Mouse (Mus musculus) activated CD4-positive, CD25-positive, alpha-beta regulatory T cell, adult 4 months (primary cell): Measurements from ENCODE around the gene Ppp2r5e. TPM values are rescaled to one million over a fixed set of nuclear protein-coding genes. Genes with fewer than 3 reads are reported as not detected.

Experiments
- ATAC-seq: one replicate; pipeline ENCODE4 v1.8.0; 2017
- polyA plus RNA-seq, 2 experiments: library from polyadenylated mRNA; unstranded; fragments of 100-300 nt; shearing (Covaris generic); gene quantifications; one replicate each; pipeline ENCODE4 v1.2.1; 2017

Ppp2r5e gene
- 1 to 10 TPM; 7.4 to 9.2 TPM for polyA plus RNA-seq

DNA sequence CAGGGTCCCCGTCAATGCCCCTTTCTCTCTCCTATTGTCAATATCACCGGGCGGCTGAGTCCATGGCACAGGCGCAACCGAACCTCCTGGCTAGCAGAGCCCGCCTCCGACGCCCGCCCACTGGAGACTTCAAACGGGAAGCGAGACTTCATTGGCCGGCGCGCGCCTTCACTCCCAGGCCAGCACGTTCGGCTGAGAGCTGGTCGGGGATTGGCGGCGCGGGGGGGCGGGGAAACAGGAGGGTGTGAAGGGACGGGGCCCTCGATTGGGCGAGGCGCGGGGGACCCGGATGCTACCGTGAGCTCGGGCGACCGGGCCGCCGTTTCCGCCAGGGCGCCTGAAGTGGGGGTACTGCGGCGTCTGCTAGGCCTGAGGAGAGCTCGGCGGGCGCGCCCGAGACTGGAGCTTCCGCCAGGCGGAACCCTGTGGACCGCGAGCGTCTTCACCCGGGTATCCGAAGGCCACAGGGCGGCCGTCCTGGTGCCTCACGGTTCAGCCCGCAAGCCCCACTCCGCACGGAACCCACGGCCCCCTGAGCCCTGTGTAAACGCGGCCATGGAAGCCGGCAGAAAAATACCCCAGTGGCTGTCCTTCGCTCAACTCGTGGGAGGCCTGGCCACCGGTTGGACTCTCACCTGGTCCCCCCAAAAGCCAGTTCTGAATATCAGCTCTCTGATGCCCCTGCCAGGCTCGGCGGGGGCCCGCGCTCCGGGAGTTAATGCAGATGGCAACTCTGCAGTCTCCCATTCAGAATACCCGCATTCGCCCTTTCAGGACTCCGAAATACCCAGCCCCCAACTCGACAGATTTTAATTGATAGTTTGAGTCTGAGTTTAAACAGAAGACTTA, at the start of gene Ppp2r5e:
Ppp2r5e (minus strand) TSS at position 92 of the 849 bp plus-strand sequence.
- peak; percentile 96 for ATAC-seq

GRCm38 (mm10) chr12:75645780-75646179, 49.7 kb upstream of the Ppp2r5e start:
- no peak for ATAC-seq

DNA sequence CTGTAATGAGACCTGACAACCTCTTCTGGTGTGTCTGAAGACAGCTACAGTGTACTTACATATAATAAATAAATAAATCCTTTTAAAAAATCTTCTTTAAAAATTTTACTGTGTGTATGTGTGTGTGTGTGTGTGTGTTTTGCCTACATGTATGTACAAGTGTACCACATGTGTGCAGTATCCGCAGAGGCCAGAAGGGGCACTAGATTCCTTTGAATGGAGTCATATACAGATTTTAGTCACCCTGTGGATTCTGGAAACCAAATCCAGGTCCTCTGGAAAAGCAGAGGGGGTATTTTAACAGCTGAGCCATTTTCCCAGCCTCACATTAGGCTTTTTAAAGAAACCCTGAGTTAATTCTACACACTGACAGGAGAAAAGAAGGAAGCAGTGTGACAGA, 45.7 kb upstream of the Ppp2r5e start:
- ATAC-seq: no peak

DNA sequence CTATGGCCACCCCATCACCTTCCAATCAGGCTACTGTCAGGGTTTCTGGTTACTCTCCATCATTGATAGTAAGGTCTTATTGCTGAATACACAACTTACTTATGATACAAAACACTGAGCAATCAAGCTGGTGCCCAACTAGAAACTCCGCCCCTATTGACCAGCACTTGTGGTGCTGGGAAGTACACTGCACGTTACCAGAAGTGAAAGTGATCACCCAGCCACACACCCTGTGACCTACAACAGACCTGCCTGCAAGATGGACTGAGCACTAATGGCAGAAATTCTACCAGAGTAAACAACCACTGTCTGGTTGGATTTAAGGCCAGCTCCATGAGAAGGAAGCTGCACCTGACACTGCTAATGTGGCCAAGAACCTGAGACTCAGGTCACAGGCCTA, 42.3 kb upstream of the Ppp2r5e start:
- ATAC-seq: no peak

- no peak for ATAC-seq
These were observed 41.1 kb upstream of the Ppp2r5e start for GRCm38 (mm10) chr12:75637103-75637502.

GRCm38 (mm10) chr12:75635771-75636430, 39.9 kb upstream of the Ppp2r5e start:
- no peak for ATAC-seq

DNA sequence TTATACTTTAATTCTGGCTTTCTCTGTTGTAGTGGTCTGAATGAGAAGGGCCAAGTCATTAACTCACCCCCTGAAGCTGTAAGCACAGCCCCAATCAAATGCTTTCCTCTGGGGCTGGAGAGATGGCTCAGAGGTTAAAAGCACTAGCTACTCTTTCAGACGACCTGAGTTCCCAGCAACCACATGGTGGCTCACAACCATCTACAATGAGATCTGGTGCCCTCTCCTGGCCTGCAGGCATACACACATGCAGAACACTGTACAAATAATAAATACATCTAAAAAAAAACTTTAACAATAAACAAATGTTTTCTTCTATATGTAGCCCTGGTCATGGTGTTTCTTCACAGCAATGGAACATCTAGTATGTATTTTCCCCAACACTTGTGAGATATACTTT, 33.6 kb upstream of the Ppp2r5e start:
- ATAC-seq: no peak

- no peak for ATAC-seq
These were observed 27.2 kb upstream of the Ppp2r5e start for GRCm38 (mm10) chr12:75623292-75623691.

DNA sequence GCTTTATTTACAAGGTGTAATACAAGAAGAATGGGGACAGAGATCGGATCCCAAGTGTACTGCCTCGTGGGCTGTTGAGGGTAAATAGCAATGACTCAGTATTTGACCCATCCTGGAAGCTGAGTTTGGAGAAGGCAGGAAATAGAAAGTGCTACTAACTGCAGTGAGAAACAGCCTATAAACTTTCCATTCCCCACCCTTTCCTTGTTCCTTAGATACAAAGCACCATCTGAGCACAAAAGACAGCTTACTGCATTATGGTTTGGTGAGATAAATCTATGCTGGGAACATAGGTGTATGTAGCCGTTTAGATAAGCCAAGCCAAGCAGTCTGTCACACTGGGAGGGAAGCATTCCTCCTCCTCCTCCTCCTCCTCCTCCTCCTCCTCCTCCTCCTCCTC, 26.8 kb upstream of the Ppp2r5e start:
- ATAC-seq: no peak

DNA sequence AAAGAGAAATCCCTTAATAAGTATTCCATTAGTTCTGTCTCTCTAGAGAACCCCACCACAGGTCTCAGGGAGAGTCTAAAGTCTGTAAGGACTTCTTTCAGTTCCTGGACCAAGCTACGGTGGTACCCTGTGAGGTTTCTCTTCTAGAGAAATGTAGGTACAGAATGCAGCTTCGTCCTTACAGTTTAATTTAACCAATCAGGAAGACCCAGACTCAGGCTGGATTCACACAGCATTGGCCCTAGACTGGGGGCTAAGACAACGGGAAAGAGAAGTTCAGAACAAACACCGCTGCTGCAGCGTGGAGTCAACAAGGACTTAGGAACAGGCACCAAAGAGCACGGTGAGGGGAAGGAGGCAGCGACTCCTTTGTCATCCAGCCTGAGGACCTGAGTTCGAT, 20.8 kb upstream of the Ppp2r5e start:
- ATAC-seq: no peak

DNA sequence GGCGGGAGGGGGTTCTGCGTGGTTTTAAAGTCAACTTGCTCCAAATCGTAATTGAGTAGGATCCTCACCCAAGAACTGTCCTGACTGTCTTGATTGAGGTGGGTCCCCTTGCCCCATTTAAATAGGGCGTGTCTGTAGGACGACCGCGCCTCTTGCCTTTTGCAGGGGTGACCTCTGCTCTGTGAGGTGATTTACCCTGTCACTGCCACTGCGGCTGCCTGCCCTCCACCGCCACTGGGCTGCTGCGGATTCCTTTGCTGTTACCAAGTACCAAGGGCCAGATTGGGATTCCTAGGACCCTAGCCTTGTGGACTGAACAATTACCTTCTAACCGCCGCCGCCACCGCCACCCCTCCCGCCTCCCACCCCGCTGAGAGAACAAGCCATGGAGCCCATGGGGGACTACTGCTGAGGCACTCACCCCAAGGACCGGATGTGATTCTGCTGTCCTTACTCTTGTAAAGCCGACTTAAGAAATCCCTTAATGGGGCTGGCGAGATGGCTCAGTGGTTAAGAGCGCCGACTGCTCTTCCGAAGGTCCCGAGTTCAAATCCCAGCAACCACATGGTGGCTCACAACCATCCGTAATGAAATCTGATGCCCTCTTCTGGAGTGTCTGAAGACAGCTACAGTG, 20.2 kb upstream of the Ppp2r5e start:
- no peak for ATAC-seq

GRCm38 (mm10) chr12:75615556-75615955, 19.5 kb upstream of the Ppp2r5e start:
- ATAC-seq: no peak

DNA sequence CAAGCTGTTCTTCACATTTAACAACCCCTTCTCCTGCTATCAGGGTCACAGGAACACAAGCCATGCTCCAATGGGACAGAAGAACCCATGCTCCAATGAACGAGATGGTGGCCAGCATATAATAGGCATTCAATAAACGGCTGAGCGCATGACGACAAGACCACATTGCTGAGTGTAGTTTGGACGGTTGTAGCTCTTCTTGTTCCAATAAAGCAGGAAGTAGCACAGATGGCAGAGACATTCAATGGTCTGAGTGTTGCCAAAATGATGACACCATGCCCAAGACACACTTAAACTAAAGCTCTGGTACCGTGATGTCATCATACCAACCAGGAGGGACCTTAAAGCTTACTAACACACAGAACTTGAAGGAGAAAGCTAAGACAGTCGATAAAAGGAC, 16.7 kb upstream of the Ppp2r5e start:
- ATAC-seq: no peak

DNA sequence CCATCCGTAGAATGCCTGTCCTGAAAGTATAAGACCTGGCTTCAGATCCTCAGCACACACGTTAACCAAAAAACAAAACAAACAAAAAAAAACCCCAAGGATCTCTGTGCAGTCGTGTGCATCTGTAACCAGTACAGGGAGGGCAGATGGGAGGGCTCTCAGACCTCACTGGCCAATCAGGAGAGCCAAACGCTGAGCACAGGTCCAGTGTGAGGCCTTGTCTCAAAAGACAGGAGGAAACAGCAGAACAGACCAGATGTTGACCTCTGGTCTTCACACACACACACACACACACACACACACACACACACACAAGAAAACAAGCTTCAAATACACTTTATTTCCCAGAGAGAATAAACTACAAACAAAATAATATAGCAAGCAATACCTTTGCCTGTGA, 3.4 kb upstream of the Ppp2r5e start:
- no peak for ATAC-seq

GRCm38 (mm10) chr12:75598988-75599387, 2.9 kb upstream of the Ppp2r5e start:
- ATAC-seq: no peak

DNA sequence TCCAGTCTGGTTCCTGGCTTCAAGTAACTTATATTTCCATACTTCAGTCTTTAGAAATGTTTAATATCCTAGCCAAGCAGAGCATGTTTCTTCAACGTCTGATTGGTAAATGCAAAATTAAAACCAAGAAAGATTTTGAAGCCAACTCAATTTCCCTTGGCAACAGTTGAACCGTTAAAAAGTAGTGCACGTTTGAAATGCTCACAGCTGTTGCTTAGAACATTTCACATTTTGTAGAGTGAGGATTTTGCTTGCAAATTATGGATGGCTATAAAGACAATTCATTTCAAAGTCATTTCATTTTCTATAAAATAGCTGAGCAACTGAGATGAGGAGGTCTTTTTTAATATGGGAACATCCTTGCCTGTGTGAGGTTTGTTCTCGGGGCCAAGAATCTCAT, 1.7 kb upstream of the Ppp2r5e start:
- ATAC-seq: no peak

DNA sequence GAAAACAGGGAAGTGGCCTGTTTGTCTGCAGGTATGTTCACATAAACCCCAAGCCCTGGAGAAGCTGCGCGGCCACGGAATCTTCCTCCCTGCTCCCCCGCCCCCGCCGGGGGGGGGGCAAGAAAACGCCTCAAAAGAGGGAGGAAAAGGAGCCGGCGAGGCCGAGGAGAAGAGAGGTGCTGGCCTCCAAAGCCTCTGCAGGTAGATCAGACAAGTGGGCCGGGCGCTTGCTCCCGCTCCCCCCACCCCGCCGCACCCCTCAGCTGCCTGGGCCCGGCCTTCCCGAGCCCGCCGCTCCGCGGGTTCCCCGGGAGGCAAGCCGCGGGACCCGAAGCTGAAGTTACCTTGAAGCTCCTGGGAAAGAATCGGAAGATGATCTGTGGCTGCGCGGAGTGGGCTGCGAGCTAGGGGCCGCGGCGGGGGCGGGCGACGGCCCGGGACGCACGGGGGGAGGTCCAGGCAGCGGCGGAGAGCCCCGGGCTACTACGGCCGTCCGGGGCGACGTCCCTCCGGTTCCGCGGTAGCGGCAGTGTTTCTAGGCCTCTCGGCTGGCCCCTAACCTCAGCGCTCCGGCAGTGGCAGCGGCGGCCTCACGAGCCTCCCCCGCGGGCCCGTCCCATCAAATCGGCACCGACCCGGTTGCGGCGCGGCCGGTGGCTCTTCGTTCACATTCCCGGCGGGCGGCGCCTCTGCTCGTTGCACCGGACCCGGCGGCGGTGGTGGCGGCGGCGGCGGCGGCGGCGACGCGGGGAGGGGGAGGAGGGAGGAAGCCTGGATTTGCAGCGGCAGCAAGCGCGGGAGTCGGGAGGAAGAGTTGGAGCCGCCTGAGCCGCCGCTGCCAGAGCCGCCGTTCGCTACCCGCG, 523 bp downstream of the Ppp2r5e start:
- peak; percentile 11 for ATAC-seq

DNA sequence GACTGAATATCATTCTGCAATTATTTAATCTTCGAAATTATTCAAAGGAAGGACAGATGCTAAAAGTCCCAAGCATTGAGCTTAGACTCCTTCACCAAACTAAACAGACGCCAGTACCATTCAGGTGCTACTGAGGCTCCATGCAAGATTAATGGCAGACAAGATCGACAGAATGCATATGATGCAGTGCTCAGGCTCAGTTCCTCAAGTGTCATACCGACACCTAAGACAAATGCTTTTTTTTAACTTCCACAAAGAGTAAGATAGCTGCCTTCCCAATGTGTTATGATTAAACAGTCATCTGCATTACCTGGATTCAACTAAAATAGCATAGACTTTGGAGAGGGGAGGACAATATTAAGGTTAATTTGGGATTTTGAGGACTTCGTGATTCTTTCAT, 1.6 kb downstream of the Ppp2r5e start:
- no peak for ATAC-seq

GRCm38 (mm10) chr12:75593817-75594216, 2.2 kb downstream of the Ppp2r5e start:
- ATAC-seq: no peak

DNA sequence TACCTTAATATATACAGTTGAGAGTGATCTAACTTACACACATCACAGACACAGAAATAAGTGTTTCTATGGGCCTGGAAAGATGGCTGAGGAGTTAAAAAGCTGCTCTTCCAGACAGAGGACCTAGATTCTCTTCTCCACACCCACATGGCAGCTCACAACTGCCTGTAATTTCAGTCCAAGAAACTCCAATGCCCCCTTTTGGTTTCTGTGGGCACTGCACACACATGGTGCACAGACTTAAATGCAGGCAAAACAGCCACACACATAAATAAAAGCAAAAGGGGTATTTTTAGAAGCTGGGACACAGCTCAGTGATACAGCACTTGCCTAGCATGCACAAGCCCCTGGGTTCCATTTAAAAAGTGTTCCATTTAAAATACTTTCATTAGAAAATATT, 8.5 kb downstream of the Ppp2r5e start:
- ATAC-seq: no peak

DNA sequence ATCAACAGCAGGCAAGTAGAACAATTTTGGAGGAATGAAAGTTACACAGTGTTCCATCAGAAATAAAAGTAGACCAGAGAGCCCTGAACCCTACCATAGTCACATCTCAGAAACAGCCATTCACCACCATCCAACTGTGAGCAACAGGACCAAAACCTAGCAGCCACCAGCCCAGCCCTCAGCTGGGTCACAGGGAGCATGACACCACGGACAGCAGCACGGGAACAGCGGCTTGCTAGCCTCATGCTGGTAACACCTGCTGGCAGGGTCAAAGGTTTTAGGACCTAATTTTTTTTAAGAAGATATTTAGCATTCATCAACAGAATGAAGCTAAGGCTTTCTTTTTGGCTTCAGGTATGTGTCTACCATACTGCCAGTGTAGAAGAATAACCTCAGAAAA, 12.3 kb downstream of the Ppp2r5e start:
- no peak for ATAC-seq

GRCm38 (mm10) chr12:75579076-75579475, 17.0 kb downstream of the Ppp2r5e start:
- no peak for ATAC-seq

DNA sequence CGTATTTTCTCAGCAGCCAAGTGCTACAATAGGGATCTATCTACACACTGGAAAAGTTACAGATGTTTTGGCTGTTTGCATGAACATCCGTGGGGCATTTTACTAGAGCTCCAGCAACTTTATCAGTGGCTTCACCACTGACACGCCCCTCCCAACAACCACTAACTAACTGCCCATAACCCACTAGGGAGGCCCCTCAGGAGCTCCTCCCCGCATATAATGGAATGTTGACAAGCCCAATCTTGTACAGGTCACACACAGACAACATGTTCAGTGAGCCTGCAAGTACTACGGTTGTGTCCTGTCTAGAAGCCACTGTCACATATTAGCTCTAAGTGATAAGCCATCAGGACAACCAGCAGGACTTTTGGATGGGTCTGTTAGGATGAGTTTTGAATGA, 18.8 kb downstream of the Ppp2r5e start:
- ATAC-seq: no peak
